Comparison of ENCODE assay signal across 8 mouse cellular contexts in the genomic region with DNA sequence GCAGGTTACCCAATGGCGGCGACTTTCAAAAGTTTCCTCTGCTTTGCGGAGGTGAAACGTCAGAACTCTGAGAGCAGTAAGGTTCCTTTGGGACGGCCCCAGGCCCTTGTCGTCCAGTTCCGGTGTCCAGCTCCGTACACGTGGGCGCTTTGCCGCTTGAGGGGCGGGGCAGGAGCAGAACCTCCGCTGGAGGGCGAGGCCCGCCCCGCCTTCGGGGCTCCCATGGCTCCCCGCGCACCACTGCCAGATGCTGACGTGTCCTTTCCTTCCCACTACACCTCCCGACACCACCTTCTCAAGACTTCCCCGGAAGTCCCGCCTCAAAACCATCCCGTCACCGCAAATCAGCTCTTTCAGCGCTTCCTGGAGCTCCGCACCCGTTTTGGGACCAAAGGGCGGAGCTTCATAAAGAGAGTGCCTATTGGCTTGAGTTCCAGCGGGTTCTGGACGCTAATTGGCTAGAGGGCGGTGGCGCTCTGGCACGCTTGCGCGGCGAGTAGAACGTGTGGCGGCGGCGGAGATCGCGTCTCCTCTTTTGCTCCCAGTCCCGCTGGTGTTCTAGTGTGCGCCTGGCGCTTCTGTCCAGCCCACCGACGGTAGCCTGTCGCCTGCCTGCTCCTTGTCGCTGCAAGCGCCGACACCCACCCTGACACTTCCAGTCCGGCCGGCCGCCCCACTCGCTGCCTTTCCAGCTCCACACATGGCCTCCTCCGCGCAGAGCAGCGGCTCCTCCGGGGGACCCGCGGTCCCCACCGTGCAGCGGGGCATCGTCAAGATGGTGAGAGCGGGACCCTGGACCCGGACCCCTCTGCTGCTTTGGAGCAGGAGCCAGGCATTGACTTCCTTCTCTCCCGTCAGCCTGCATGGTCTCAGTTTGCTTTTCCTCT. TPM values are rescaled to one million over a fixed set of nuclear protein-coding genes. Genes with fewer than 3 reads are reported as not detected.
DNase-seq lines count a peak whose midpoint lies in the region; ATAC-seq and TF ChIP-seq lines count a peak whose summit lies in the region.

No protein-coding gene starts in this region.

- H3K9ac ChIP-seq in heart, embryonic 12.5 days: peak overlapping the region; percentile 89
- H3K9ac ChIP-seq in kidney, postnatal 0 days (ENCODE audit: low read depth, low read length): peak overlapping the region; percentile 76
- H3K9ac ChIP-seq in liver, embryonic 11.5 days (ENCODE audit: low read depth, low read length): peak overlapping the region; percentile 90
- peak overlapping the region; percentile 69 for H3K9ac ChIP-seq in stomach, embryonic 14.5 days (replicated peaks; ENCODE audit: low read depth, low read length)

- no peaks in the 10 kb centered on the region for H3K9me3 ChIP-seq in heart, embryonic 12.5 days (replicated peaks)
- no peaks in the 10 kb centered on the region for H3K9me3 ChIP-seq in kidney, postnatal 0 days (replicated peaks; ENCODE audit: low read length)
- H3K9me3 ChIP-seq in liver, embryonic 11.5 days (ENCODE audit: control insufficient read depth, low read length): no peaks in the 10 kb centered on the region
- H3K9me3 ChIP-seq in stomach, embryonic 14.5 days (ENCODE audit: control insufficient read depth, low read depth, low read length): no peaks in the 10 kb centered on the region

- under 1% methylated on average over 68 of the region's 68 CpGs for WGBS in heart, embryonic 12.5 days
- under 1% methylated on average over 68 of the region's 68 CpGs for WGBS in kidney, postnatal 0 days
- 0% methylated on average over 68 of the region's 68 CpGs for WGBS in liver, embryonic 11.5 days
- WGBS in stomach, embryonic 14.5 days: under 1% methylated on average over 68 of the region's 68 CpGs

- H3K4me2 ChIP-seq in heart, embryonic 12.5 days: peak overlapping the region; percentile 78
- peak overlapping the region; percentile 77 for H3K4me2 ChIP-seq in kidney, postnatal 0 days (ENCODE audit: low read length)
- H3K4me2 ChIP-seq in liver, embryonic 11.5 days: peak overlapping the region; percentile 94
- peak overlapping the region; percentile 70 for H3K4me2 ChIP-seq in stomach, embryonic 14.5 days (replicated peaks; ENCODE audit: low read depth, low read length)

- peaks cover 30% of the 10 kb centered on the region for H3K4me1 ChIP-seq in heart, embryonic 12.5 days (replicated peaks)
- peaks cover 14% of the 10 kb centered on the region for H3K4me1 ChIP-seq in kidney, postnatal 0 days (replicated peaks; ENCODE audit: insufficient read depth, low read length)
- H3K4me1 ChIP-seq in liver, embryonic 11.5 days (replicated peaks; ENCODE audit: control insufficient read depth, insufficient read depth, low read length): peaks cover 28% of the 10 kb centered on the region
- H3K4me1 ChIP-seq in stomach, embryonic 14.5 days (ENCODE audit: control insufficient read depth, insufficient read depth, low read length): peaks cover 26% of the 10 kb centered on the region; the same call in 1 of the 2 replicates

- peak overlapping the region; percentile 86 for H3K4me3 ChIP-seq in heart, embryonic 12.5 days
- peak overlapping the region; percentile 79 for H3K4me3 ChIP-seq in kidney, postnatal 0 days (replicated peaks; ENCODE audit: low read depth, low read length)
- peak overlapping the region; percentile 88 for H3K4me3 ChIP-seq in liver, embryonic 11.5 days (ENCODE audit: low read depth, low read length)
- peak overlapping the region; percentile 87 for H3K4me3 ChIP-seq in stomach, embryonic 14.5 days (ENCODE audit: low read depth, low read length)

- no peaks in the 10 kb centered on the region for H3K36me3 ChIP-seq in heart, embryonic 12.5 days
- H3K36me3 ChIP-seq in kidney, postnatal 0 days (ENCODE audit: insufficient read depth, low read length): no peaks in the 10 kb centered on the region
- H3K36me3 ChIP-seq in liver, embryonic 11.5 days (ENCODE audit: control insufficient read depth, insufficient read depth, low read length): peaks cover 7% of the 10 kb centered on the region; the same call in 1 of the 2 replicates
- H3K36me3 ChIP-seq in stomach, embryonic 14.5 days (ENCODE audit: control insufficient read depth, insufficient read depth, low read length): no peaks in the 10 kb centered on the region

- DNase-seq in CD4-positive helper T cell, adult 2 months (ENCODE audit: low read depth, low spot score): peak; percentile 100
- peak; percentile 99 for DNase-seq in brain, embryonic 18.5 days (ENCODE audit: low read depth, low spot score)
- DNase-seq in kidney, postnatal 0 days (ENCODE audit: low spot score): peak; percentile 100
- peak; percentile 95 for DNase-seq in liver, embryonic 11.5 days (ENCODE audit: low spot score)
- peak; percentile 98 for DNase-seq in naive thymus-derived CD4-positive, alpha-beta T cell, adult 2 months (ENCODE audit: low read depth)

- TF ChIP-seq CTCF in kidney, postnatal 0 days (IDR thresholded peaks at IDR 0.05; ENCODE audit: low read depth): no peak

- ATAC-seq in erythroid progenitor cell, adult 5-6 weeks (replicated peaks; ENCODE audit: low FRiP score, poor library complexity, severe bottlenecking): peak; percentile 97
- peak; percentile 99 for ATAC-seq in heart, embryonic 12.5 days (ENCODE audit: insufficient number of reproducible peaks, low FRiP score)
- ATAC-seq in kidney, postnatal 0 days (replicated peaks; ENCODE audit: low FRiP score, low read depth): peak; percentile 99
- ATAC-seq in liver, embryonic 11.5 days (replicated peaks; ENCODE audit: low FRiP score): peak; percentile 98
- ATAC-seq in stomach, embryonic 14.5 days (ENCODE audit: insufficient number of reproducible peaks, insufficient read depth, low FRiP score, low read depth): peak; percentile 99

- H3K27ac ChIP-seq in heart, embryonic 12.5 days (ENCODE audit: poor library complexity, severe bottlenecking): peak overlapping the region; percentile 88
- H3K27ac ChIP-seq in kidney, postnatal 0 days: peak overlapping the region; percentile 84
- H3K27ac ChIP-seq in liver, embryonic 11.5 days (ENCODE audit: low read depth, low read length): peak overlapping the region; percentile 86
- H3K27ac ChIP-seq in stomach, embryonic 14.5 days (ENCODE audit: low read length): peak overlapping the region; percentile 77; the same call in 1 of the 2 replicates

- no peaks in the 10 kb centered on the region for H3K27me3 ChIP-seq in heart, embryonic 12.5 days (replicated peaks)
- H3K27me3 ChIP-seq in kidney, postnatal 0 days (ENCODE audit: insufficient read depth, low read length): no peaks in the 10 kb centered on the region
- H3K27me3 ChIP-seq in liver, embryonic 11.5 days (replicated peaks; ENCODE audit: control insufficient read depth, insufficient read depth, low read length): no peaks in the 10 kb centered on the region
- H3K27me3 ChIP-seq in stomach, embryonic 14.5 days (ENCODE audit: control insufficient read depth, insufficient read depth, low read length): no peaks in the 10 kb centered on the region

RNA-seq across cellular contexts. Expression of gene Snd1, which starts 5.2 kb away (rescaled TPM):
- total RNA-seq in erythroid progenitor cell, adult 5-6 weeks (2015; ENCODE audit: low replicate concordance): 21.3 and 26.0 TPM in 2 replicates
- total RNA-seq in erythroid progenitor cell, adult 5-6 weeks (2017; ENCODE audit: low replicate concordance): 19.9 and 40.8 TPM in 2 replicates
- polyA plus RNA-seq in heart, embryonic 12.5 days (2016; fragmentation: Nextera tagmentation; extraction: Ambion mirVana): 95.2 and 98.3 TPM in 2 replicates
- polyA plus RNA-seq in kidney, postnatal 0 days (2015; fragmentation: Nextera tagmentation; extraction: Ambion mirVana): 79.3 and 90.8 TPM in 2 replicates
- 107 and 117 TPM in 2 replicates for polyA plus RNA-seq in liver, embryonic 11.5 days (2014; fragmentation: Nextera tagmentation; extraction: Ambion mirVana)
- polyA plus RNA-seq in stomach, embryonic 14.5 days (2014; fragmentation: Nextera tagmentation; extraction: Ambion mirVana): 113 and 126 TPM in 2 replicates

RNA-seq across cellular contexts. Expression of gene Pax4, which starts 31.0 kb away (rescaled TPM):
- not detected in 2 replicates for total RNA-seq in erythroid progenitor cell, adult 5-6 weeks (2015; ENCODE audit: low replicate concordance)
- not detected in 2 replicates for total RNA-seq in erythroid progenitor cell, adult 5-6 weeks (2017; ENCODE audit: low replicate concordance)
- not detected in 2 replicates for polyA plus RNA-seq in heart, embryonic 12.5 days (2016; fragmentation: Nextera tagmentation; extraction: Ambion mirVana)
- polyA plus RNA-seq in kidney, postnatal 0 days (2015; fragmentation: Nextera tagmentation; extraction: Ambion mirVana): not detected in 2 replicates
- polyA plus RNA-seq in liver, embryonic 11.5 days (2014; fragmentation: Nextera tagmentation; extraction: Ambion mirVana): 0.26 TPM in 1 of 2 replicates, not detected in the other
- polyA plus RNA-seq in stomach, embryonic 14.5 days (2014; fragmentation: Nextera tagmentation; extraction: Ambion mirVana): 0.53 TPM in 1 of 2 replicates, not detected in the other

RNA-seq across cellular contexts. Expression of gene Gcc1, which starts 51.9 kb away (rescaled TPM):
- total RNA-seq in erythroid progenitor cell, adult 5-6 weeks (2015; ENCODE audit: low replicate concordance): 7.1 and 9.7 TPM in 2 replicates
- total RNA-seq in erythroid progenitor cell, adult 5-6 weeks (2017; ENCODE audit: low replicate concordance): 14.7 and 18.7 TPM in 2 replicates
- 8.5 and 10.1 TPM in 2 replicates for polyA plus RNA-seq in heart, embryonic 12.5 days (2016; fragmentation: Nextera tagmentation; extraction: Ambion mirVana)
- 8.8 and 9.5 TPM in 2 replicates for polyA plus RNA-seq in kidney, postnatal 0 days (2015; fragmentation: Nextera tagmentation; extraction: Ambion mirVana)
- 5.8 and 6.7 TPM in 2 replicates for polyA plus RNA-seq in liver, embryonic 11.5 days (2014; fragmentation: Nextera tagmentation; extraction: Ambion mirVana)
- polyA plus RNA-seq in stomach, embryonic 14.5 days (2014; fragmentation: Nextera tagmentation; extraction: Ambion mirVana): 8.7 and 10.2 TPM in 2 replicates

RNA-seq across cellular contexts. Expression of gene Fscn3, which starts 52.5 kb away (rescaled TPM):
- total RNA-seq in erythroid progenitor cell, adult 5-6 weeks (2015; ENCODE audit: low replicate concordance): not detected in 2 replicates
- 0.39 TPM in 1 of 2 replicates, not detected in the other for total RNA-seq in erythroid progenitor cell, adult 5-6 weeks (2017; ENCODE audit: low replicate concordance)
- not detected in 2 replicates for polyA plus RNA-seq in heart, embryonic 12.5 days (2016; fragmentation: Nextera tagmentation; extraction: Ambion mirVana)
- polyA plus RNA-seq in kidney, postnatal 0 days (2015; fragmentation: Nextera tagmentation; extraction: Ambion mirVana): not detected in 2 replicates
- polyA plus RNA-seq in liver, embryonic 11.5 days (2014; fragmentation: Nextera tagmentation; extraction: Ambion mirVana): 0.33 and 0.55 TPM in 2 replicates
- not detected in 2 replicates for polyA plus RNA-seq in stomach, embryonic 14.5 days (2014; fragmentation: Nextera tagmentation; extraction: Ambion mirVana)

RNA-seq across cellular contexts. Expression of gene Arf5, which starts 56.7 kb away (rescaled TPM):
- 262 and 308 TPM in 2 replicates for total RNA-seq in erythroid progenitor cell, adult 5-6 weeks (2015; ENCODE audit: low replicate concordance)
- 208 and 225 TPM in 2 replicates for total RNA-seq in erythroid progenitor cell, adult 5-6 weeks (2017; ENCODE audit: low replicate concordance)
- polyA plus RNA-seq in heart, embryonic 12.5 days (2016; fragmentation: Nextera tagmentation; extraction: Ambion mirVana): 239 TPM in 2 replicates
- 330 and 338 TPM in 2 replicates for polyA plus RNA-seq in kidney, postnatal 0 days (2015; fragmentation: Nextera tagmentation; extraction: Ambion mirVana)
- 348 and 356 TPM in 2 replicates for polyA plus RNA-seq in liver, embryonic 11.5 days (2014; fragmentation: Nextera tagmentation; extraction: Ambion mirVana)
- 302 and 304 TPM in 2 replicates for polyA plus RNA-seq in stomach, embryonic 14.5 days (2014; fragmentation: Nextera tagmentation; extraction: Ambion mirVana)

Comparison
In these comparisons a context has a peak if more than half of its experiments do, and no peak if none do; other contexts are left out.
1. Peak in every context shown above with its lines: DNase-seq, ATAC-seq, H3K4me3 ChIP-seq and H3K27ac ChIP-seq.